Mouse (Mus musculus) olfactory bulb, adult 2 months (tissue): Measurements from ENCODE around the gene Bach2.

Experiments
- CTCF ChIP-seq: fragments of 200-500 bp; IDR thresholded peaks from 2 replicates; pipeline ENCODE4 v1.5.1; 2012; ENCODE audit warnings: low read depth, mild to moderate bottlenecking, low read length, moderate library complexity; ENCODE audit not compliant: insufficient read depth
- POLR2A ChIP-seq: fragments of 200-500 bp; IDR thresholded peaks from 2 replicates; pipeline ENCODE4 v1.6.1; 2012; ENCODE audit warnings: mild to moderate bottlenecking, low read depth, low read length, moderate library complexity; ENCODE audit not compliant: insufficient read depth

DNA sequence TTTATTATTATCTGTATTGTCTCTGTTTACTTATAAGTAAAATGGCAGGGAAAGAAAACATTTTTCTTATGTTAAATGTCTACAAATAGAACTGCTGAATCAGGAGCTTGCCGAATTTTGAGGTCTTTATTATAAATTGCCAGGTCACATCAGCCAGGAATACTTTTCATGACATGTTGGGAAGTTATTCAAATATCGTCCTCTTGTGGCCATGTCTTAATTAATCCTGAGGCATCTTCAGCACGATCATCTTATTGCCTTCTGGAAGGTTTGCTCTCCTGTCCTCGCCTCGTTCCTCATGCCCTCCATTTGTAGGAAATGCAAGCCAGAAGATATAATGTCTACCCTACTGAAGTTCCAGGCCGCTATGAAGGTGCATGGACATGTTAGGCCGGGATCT is 140.5 kb downstream of the Bach2 start:
- TF ChIP-seq CTCF: no peak
- no peak for TF ChIP-seq POLR2A
